Mouse (Mus musculus): ENCODE results near the gene Ephb1. TPM values are rescaled to one million over a fixed set of nuclear protein-coding genes. Genes with fewer than 3 reads are reported as not detected.

Gene Ephb1
- polyA plus RNA-seq, 1 experiment: 0.02 TPM

- H3K27me3 ChIP-seq (ENCODE audit: control insufficient read depth, insufficient read depth, insufficient read length): peaks cover 29% of the 10 kb centered on the region
- TF ChIP-seq CEBPB (IDR thresholded peaks at IDR 0.05; ENCODE audit: low read depth) (no peak), FOSL1 (IDR thresholded peaks at IDR 0.05; ENCODE audit: insufficient read depth, low read length, poor library complexity, severe bottlenecking) (no peak), CTCF (IDR thresholded peaks at IDR 0.05; ENCODE audit: control insufficient read depth, insufficient read depth, insufficient read length) (no peak), MAX (IDR thresholded peaks at IDR 0.05) (no peak), USF1 (IDR thresholded peaks at IDR 0.05; ENCODE audit: low read depth) (no peak), MYOD1 (IDR thresholded peaks at IDR 0.05; ENCODE audit: control insufficient read depth, insufficient read length, low read depth) (no peak), MYOG (IDR thresholded peaks at IDR 0.05; ENCODE audit: control insufficient read depth, extremely low read depth, insufficient read length) (no peak)
- no peaks in the 10 kb centered on the region for H3K36me3 ChIP-seq (ENCODE audit: control insufficient read depth, insufficient read depth)
- no peak overlapping the region for H3K4me3 ChIP-seq (ENCODE audit: insufficient read depth, poor library complexity, severe bottlenecking)
- H3K79me3 ChIP-seq (ENCODE audit: low read depth): no peaks in the 10 kb centered on the region
- no peak overlapping the region for H3ac ChIP-seq (ENCODE audit: control insufficient read depth, insufficient read length, low read depth)
- H3K79me2 ChIP-seq (ENCODE audit: control insufficient read depth, insufficient read depth): no peaks in the 10 kb centered on the region
Observed at GRCm38 (mm10) chr9:102356516-102356915, 2.0 kb upstream of the Ephb1 start.

- Histone ChIP-seq H3K27me3 (ENCODE audit: control insufficient read depth, insufficient read depth, insufficient read length) (peaks cover 33% of the 10 kb centered on the region), H3K79me2 (ENCODE audit: control insufficient read depth, insufficient read depth) (no peaks in the 10 kb centered on the region), H3ac (ENCODE audit: control insufficient read depth, insufficient read length, low read depth) (no peak overlapping the region), H3K79me3 (ENCODE audit: low read depth) (no peaks in the 10 kb centered on the region), H3K4me3 (ENCODE audit: insufficient read depth, poor library complexity, severe bottlenecking) (no peak overlapping the region), H3K36me3 (ENCODE audit: control insufficient read depth, insufficient read depth) (no peaks in the 10 kb centered on the region)
- TF ChIP-seq USF1 (IDR thresholded peaks at IDR 0.05; ENCODE audit: low read depth) (no peak), FOSL1 (IDR thresholded peaks at IDR 0.05; ENCODE audit: insufficient read depth, low read length, poor library complexity, severe bottlenecking) (no peak), MYOD1 (IDR thresholded peaks at IDR 0.05; ENCODE audit: control insufficient read depth, insufficient read length, low read depth) (no peak), MYOG (IDR thresholded peaks at IDR 0.05; ENCODE audit: control insufficient read depth, extremely low read depth, insufficient read length) (no peak), MAX (IDR thresholded peaks at IDR 0.05) (no peak), CEBPB (IDR thresholded peaks at IDR 0.05; ENCODE audit: low read depth) (no peak), CTCF (IDR thresholded peaks at IDR 0.05; ENCODE audit: control insufficient read depth, insufficient read depth, insufficient read length) (no peak)
Observed at GRCm38 (mm10) chr9:102355726-102356125, 1.2 kb upstream of the Ephb1 start.

DNA sequence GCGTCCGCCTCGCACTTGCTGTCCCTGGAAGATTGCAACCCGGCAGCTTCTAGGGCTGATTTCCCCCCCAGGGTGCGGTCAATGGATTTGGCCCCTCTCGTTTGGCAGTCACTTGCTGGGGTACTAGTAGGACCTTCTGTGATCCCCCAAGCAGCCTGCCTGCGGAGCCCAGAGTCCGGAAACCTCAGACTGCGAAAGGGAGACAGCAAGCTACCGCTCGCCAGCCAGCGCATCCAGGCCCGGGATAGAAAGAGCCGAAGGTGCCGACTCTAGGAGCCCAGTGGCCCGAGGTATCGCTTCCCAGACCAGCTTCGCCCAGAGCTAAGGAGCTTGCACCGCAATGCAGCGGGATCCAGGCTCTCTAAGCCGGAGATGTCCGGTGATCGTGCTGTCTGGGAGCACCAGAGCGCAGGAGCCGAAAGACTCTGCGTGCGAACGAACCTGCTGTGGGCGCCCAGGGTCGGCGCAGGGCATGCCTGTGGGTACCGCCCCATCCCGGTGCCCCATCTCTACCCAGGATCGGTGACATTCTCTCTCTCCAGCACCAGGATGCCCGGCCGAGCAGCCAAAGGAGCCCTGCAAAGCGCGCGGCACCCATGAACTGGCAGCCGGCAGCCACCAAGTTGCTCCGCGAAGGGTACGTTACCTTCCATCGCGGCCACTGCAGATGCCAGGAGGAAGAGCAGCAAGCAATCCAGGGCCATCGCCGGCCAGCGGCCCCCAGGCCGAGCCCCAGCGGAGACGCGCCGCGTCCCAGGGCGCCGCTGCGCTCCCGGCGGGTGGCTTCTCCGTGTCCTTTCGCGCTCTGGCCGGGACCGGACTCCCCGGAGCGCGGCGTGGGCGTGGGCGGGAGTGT, 629 bp downstream of the Ephb1 start:
- Histone ChIP-seq H3ac (ENCODE audit: control insufficient read depth, insufficient read length, low read depth) (no peak overlapping the region), H3K27me3 (ENCODE audit: control insufficient read depth, insufficient read depth, insufficient read length) (peaks cover 41% of the 10 kb centered on the region), H3K36me3 (ENCODE audit: control insufficient read depth, insufficient read depth) (no peaks in the 10 kb centered on the region), H3K79me2 (ENCODE audit: control insufficient read depth, insufficient read depth) (no peaks in the 10 kb centered on the region), H3K4me3 (ENCODE audit: insufficient read depth, poor library complexity, severe bottlenecking) (no peak overlapping the region), H3K79me3 (ENCODE audit: low read depth) (no peaks in the 10 kb centered on the region)
- TF ChIP-seq CEBPB (IDR thresholded peaks at IDR 0.05; ENCODE audit: low read depth): no peak

DNA sequence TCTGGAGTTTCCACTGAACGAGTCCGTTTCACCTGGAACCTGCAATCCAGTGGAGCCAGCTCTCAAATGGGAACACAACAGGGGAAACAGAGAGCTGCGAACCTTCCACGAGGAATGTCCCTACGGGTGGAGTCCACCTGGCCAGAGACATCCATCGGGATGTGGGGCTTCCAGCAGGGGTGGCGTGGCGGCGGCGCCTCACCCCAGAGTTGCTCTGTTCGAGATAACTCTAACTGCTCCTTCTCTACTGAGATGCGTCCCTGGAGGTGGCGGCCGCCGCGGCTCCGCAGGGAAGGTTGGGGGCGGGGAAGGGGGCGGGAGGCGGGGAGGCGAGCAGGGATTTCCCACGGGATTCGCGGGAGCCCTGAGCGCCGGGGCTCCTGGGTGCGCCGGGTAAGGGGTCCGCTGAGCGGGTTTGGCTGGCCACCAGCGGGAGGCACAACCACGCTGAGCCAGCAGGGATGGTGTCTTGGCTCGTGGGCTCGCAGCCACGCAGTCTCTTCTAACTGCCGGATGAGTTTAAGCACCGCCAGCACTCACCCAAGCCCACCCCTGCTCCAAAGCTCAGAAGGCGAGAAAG, 1.3 kb downstream of the Ephb1 start:
- Histone ChIP-seq H3K27me3 (ENCODE audit: control insufficient read depth, insufficient read depth, insufficient read length) (peaks cover 48% of the 10 kb centered on the region), H3K79me2 (ENCODE audit: control insufficient read depth, insufficient read depth) (no peaks in the 10 kb centered on the region), H3K4me3 (ENCODE audit: insufficient read depth, poor library complexity, severe bottlenecking) (no peak overlapping the region), H3K79me3 (ENCODE audit: low read depth) (no peaks in the 10 kb centered on the region), H3K36me3 (ENCODE audit: control insufficient read depth, insufficient read depth) (no peaks in the 10 kb centered on the region), H3ac (ENCODE audit: control insufficient read depth, insufficient read length, low read depth) (no peak overlapping the region)
- no peak for TF ChIP-seq MAX (IDR thresholded peaks at IDR 0.05)
- TF ChIP-seq MYOG (IDR thresholded peaks at IDR 0.05; ENCODE audit: control insufficient read depth, extremely low read depth, insufficient read length): no peak
- TF ChIP-seq FOSL1 (IDR thresholded peaks at IDR 0.05; ENCODE audit: insufficient read depth, low read length, poor library complexity, severe bottlenecking): no peak
- TF ChIP-seq USF1 (IDR thresholded peaks at IDR 0.05; ENCODE audit: low read depth): no peak
- no peak for TF ChIP-seq CTCF (IDR thresholded peaks at IDR 0.05; ENCODE audit: control insufficient read depth, insufficient read depth, insufficient read length)
- no peak for TF ChIP-seq MYOD1 (IDR thresholded peaks at IDR 0.05; ENCODE audit: control insufficient read depth, insufficient read length, low read depth)
- TF ChIP-seq CEBPB (IDR thresholded peaks at IDR 0.05; ENCODE audit: low read depth): no peak

- no peaks in the 10 kb centered on the region for H3K79me3 ChIP-seq (ENCODE audit: low read depth)
- H3ac ChIP-seq (ENCODE audit: control insufficient read depth, insufficient read length, low read depth): no peak overlapping the region
- H3K36me3 ChIP-seq (ENCODE audit: control insufficient read depth, insufficient read depth): no peaks in the 10 kb centered on the region
- TF ChIP-seq USF1 (IDR thresholded peaks at IDR 0.05; ENCODE audit: low read depth) (no peak), FOSL1 (IDR thresholded peaks at IDR 0.05; ENCODE audit: insufficient read depth, low read length, poor library complexity, severe bottlenecking) (no peak), CTCF (IDR thresholded peaks at IDR 0.05; ENCODE audit: control insufficient read depth, insufficient read depth, insufficient read length) (no peak), MYOD1 (IDR thresholded peaks at IDR 0.05; ENCODE audit: control insufficient read depth, insufficient read length, low read depth) (no peak), MYOG (IDR thresholded peaks at IDR 0.05; ENCODE audit: control insufficient read depth, extremely low read depth, insufficient read length) (no peak), CEBPB (IDR thresholded peaks at IDR 0.05; ENCODE audit: low read depth) (no peak), MAX (IDR thresholded peaks at IDR 0.05) (no peak)
- H3K27me3 ChIP-seq (ENCODE audit: control insufficient read depth, insufficient read depth, insufficient read length): peaks cover 54% of the 10 kb centered on the region
- H3K4me3 ChIP-seq (ENCODE audit: insufficient read depth, poor library complexity, severe bottlenecking): no peak overlapping the region
- H3K79me2 ChIP-seq (ENCODE audit: control insufficient read depth, insufficient read depth): no peaks in the 10 kb centered on the region
Observed at GRCm38 (mm10) chr9:102352186-102353055, 2.1 kb downstream of the Ephb1 start.
